Mouse (Mus musculus) E14TG2a.4 (cell line): Measurements from ENCODE around the gene Pigq.

Source experiments
- H3K27me3 ChIP-seq: 2 replicates; pipeline ENCODE4 v1.6.1; 2014; ENCODE audit warnings: low read length, control low read depth; ENCODE audit not compliant: insufficient read depth
- H3K36me3 ChIP-seq: 2 replicates; pipeline ENCODE4 v1.6.1; 2014; ENCODE audit warnings: low read length, control low read depth; ENCODE audit not compliant: insufficient read depth
- H3K4me1 ChIP-seq: replicated peaks from 2 replicates; pipeline ENCODE4 v1.6.1; 2014; ENCODE audit warnings: low read depth, low read length, control low read depth
- H3K4me3 ChIP-seq: replicated peaks from 2 replicates; pipeline ENCODE4 v1.5.1; 2014; ENCODE audit warnings: mild to moderate bottlenecking, low read length
- H3K9me3 ChIP-seq: 2 replicates; pipeline ENCODE4 v1.6.1; 2014; ENCODE audit warnings: low read length, control low read depth
- CTCF ChIP-seq: conservative IDR thresholded peaks from 2 replicates; pipeline ENCODE4 v1.5.1; 2014; ENCODE audit warnings: low read length
- NANOG ChIP-seq: IDR thresholded peaks from 2 replicates; pipeline ENCODE4 v1.6.1; 2014; ENCODE audit warnings: borderline replicate concordance, low read length, mixed read lengths
- POU5F1 ChIP-seq: IDR thresholded peaks from 2 replicates; pipeline ENCODE4 v1.6.1; 2014; ENCODE audit warnings: low read length, borderline replicate concordance

Pigq gene

DNA sequence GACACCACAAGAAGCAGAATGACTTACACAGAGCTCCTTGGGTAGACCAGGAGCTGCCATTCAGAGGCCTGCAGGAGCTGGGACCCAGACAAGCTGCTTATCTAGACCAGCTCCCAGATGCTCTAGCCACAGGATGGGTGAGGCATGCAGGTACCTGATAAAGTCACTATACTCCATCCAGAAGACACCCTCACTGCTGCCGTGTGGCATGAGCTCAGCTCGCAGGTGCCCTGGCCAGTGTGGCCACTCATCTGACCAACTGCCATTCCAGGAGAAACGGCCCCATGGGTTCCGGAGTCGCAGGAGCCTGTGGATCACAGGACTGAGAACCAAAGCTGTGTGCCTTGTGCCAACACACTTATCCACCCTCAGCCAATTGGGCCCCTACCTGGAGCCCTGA is 16.8 kb upstream of the Pigq start:
- Histone ChIP-seq H3K4me3 (no peak overlapping the region), H3K36me3 (peaks cover 58% of the 10 kb centered on the region), H3K4me1 (peaks cover 40% of the 10 kb centered on the region), H3K9me3 (no peaks in the 10 kb centered on the region), H3K27me3 (no peaks in the 10 kb centered on the region)
- TF ChIP-seq CTCF (no peak), POU5F1 (no peak), NANOG (no peak)

DNA sequence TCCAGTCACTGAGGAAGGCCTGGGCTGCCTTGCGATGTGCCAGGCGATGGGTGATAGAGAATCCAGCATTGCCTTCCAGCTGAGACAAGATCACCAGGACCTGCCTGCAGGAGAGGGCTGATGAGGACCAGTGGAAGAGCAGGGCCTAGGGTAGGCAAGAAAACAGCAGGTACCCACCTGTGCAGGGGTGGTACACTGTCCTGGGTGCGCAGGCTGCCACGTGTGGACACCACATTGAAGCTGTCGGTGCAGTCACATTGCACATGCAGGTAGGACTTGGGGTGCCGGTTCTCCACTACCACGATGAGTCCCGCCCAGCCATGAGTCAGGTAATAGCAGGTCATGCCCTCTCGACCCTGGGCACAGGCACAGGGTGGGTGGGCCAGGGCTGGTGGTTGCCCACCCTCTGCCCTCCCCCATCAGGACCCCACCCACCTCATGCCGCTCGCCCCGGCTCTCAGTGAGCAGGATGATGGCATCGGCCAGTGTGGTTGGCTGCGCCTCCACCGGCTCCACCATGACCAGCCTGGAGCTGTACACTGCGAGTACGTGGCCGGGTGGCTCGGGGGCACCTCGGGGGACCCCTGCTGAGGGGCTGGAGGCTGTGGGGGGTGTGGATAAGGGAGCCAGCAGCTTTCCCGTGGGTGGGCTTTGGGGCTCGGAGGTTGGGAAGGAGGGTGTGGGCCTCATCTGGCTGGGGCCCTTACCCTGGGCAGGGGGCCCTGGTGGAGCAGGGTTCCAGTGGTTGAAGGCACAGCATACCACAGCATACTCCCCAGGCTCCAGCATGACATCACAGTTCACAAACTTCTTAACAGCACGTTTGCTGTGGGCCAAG is 15.1 kb upstream of the Pigq start:
- Histone ChIP-seq H3K27me3 (no peaks in the 10 kb centered on the region), H3K9me3 (no peaks in the 10 kb centered on the region), H3K4me3 (no peak overlapping the region; the same call in 1 of the 2 replicates), H3K36me3 (peaks cover 51% of the 10 kb centered on the region), H3K4me1 (peaks cover 40% of the 10 kb centered on the region)
- TF ChIP-seq NANOG = no peak
- TF ChIP-seq POU5F1 = no peak
- TF ChIP-seq CTCF = no peak

DNA sequence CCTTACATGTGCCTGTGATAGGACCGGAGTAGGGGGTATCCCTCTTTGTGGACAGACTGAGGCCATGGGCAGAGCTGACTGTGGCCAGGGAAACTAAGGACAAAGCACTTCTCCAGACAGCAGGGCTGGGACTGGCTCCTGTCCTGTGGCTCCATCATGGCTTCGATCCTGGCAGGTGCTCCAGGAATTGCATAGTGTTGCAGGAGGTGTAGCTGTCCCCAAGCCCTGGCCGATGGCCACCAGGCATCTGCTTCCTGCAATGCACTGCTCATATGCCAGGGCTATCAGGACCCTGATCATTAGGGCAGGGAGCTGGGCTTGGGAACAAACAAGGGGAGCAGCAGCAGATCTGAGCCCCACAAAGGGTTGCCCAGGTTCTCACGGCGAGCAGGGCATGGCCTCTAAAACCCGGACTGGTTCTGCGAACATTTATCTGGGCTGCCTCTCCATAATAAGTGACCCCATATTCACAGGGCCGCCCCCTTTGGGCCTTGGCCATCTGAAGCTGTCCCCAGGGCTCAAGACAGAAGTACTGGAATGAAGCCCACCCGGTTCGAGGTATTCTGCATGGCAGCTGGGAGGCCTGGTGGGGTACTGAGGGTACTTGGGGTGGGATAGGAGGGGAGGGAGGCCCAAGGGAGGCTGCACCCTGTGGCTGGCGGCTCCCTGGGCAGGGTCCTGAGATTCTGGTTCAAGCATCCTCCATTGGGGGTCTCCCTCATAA is 14.2 kb upstream of the Pigq start:
- no peak overlapping the region for H3K4me3 ChIP-seq
- peaks cover 32% of the 10 kb centered on the region for H3K4me1 ChIP-seq
- H3K9me3 ChIP-seq = no peaks in the 10 kb centered on the region
- TF ChIP-seq NANOG = no peak
- no peak for TF ChIP-seq CTCF
- no peak for TF ChIP-seq POU5F1
- peaks cover 42% of the 10 kb centered on the region for H3K36me3 ChIP-seq
- H3K27me3 ChIP-seq = peaks cover 3% of the 10 kb centered on the region

DNA sequence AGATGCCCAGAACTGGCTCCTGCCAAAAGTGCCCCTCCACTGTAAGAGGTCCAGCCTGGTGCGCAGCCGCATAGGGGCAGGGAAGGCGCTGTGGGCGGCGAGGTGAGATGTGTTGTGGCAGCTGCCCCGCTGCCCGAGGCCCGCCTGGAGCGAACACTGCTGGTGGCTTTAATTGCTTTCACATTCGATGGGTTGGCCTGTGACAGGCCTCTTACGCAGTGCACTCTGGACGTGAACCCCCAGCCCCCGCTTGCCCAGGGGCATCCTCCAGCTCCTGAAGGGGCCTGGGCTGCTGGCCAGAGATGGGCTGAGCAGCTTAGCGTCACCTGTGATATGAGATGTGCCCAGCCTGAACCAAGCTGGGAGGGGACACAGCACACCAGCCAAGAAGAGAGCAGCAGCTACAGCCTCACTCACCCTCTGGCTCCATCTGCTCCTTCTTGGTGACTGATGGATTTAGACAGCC is 12.9 kb upstream of the Pigq start:
- peaks cover 30% of the 10 kb centered on the region for H3K36me3 ChIP-seq
- TF ChIP-seq POU5F1 (no peak), NANOG (no peak), CTCF (no peak)
- H3K9me3 ChIP-seq = no peaks in the 10 kb centered on the region
- peaks cover 15% of the 10 kb centered on the region for H3K27me3 ChIP-seq
- H3K4me1 ChIP-seq = peaks cover 21% of the 10 kb centered on the region
- no peak overlapping the region for H3K4me3 ChIP-seq

GRCm38 (mm10) chr17:25956631-25957030 is 11.9 kb upstream of the Pigq start:
- Histone ChIP-seq H3K27me3 (peaks cover 25% of the 10 kb centered on the region), H3K4me3 (no peak overlapping the region), H3K9me3 (no peaks in the 10 kb centered on the region), H3K36me3 (peaks cover 24% of the 10 kb centered on the region), H3K4me1 (peaks cover 17% of the 10 kb centered on the region)
- TF ChIP-seq POU5F1 (no peak), NANOG (no peak), CTCF (no peak)

- H3K4me1 ChIP-seq = peaks cover 18% of the 10 kb centered on the region
- H3K4me3 ChIP-seq = no peak overlapping the region
- no peaks in the 10 kb centered on the region for H3K9me3 ChIP-seq
- TF ChIP-seq NANOG (no peak), POU5F1 (no peak), CTCF (no peak)
- peaks cover 29% of the 10 kb centered on the region for H3K27me3 ChIP-seq
- H3K36me3 ChIP-seq = peaks cover 24% of the 10 kb centered on the region
These were observed 11.5 kb upstream of the Pigq start for GRCm38 (mm10) chr17:25956201-25956600.

DNA sequence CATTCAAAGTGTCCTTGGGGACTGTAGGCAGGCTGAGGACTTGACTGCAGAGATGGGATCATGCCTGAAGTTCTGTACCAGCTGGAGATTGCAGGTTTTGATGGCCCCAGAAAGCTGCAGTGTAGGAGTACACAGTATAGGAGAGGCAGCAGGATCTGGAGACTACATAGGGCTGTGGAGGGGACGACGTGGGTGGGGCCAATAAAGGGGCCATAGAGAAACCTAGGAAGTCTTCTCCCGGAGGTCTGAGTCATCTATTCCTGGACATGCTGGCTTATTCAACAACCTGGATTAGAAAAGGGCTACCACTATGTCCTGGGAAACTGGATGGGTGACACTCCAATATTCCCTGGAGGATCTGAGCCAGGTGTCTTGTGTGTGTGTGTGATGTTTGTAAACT is 11.0 kb upstream of the Pigq start:
- H3K27me3 ChIP-seq = peaks cover 33% of the 10 kb centered on the region
- no peaks in the 10 kb centered on the region for H3K9me3 ChIP-seq
- peaks cover 20% of the 10 kb centered on the region for H3K4me1 ChIP-seq
- H3K36me3 ChIP-seq = peaks cover 22% of the 10 kb centered on the region
- TF ChIP-seq NANOG = no peak
- no peak for TF ChIP-seq POU5F1
- no peak for TF ChIP-seq CTCF
- no peak overlapping the region for H3K4me3 ChIP-seq

- Histone ChIP-seq H3K4me3 (no peak overlapping the region), H3K36me3 (peaks cover 12% of the 10 kb centered on the region), H3K4me1 (peaks cover 14% of the 10 kb centered on the region), H3K9me3 (no peaks in the 10 kb centered on the region), H3K27me3 (peaks cover 44% of the 10 kb centered on the region)
- no peak for TF ChIP-seq NANOG
- TF ChIP-seq CTCF = no peak
- no peak for TF ChIP-seq POU5F1
These were observed 9.9 kb upstream of the Pigq start for GRCm38 (mm10) chr17:25954671-25955070.
